Mouse (Mus musculus): ENCODE data around the gene Rpgrip1l.

DNA sequence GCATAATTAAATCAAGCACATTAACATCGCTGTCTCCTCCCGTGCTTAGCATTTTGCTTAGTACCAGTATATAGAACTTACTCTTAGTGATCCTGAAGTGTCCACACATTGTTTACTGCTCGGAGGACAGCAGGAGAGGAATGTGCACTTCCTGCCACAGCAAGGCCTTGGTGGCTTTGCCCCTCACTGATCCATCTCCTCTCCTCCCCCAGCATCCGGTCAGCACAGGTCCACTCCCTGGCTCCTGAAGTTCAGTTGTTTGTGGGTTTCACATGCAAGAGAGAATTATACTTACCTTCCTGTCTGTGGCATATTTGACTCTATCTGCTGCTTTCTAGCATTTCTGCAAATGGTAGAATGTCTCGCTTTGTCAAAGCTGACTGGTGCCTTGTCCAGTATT is 45.0 kb upstream of the Rpgrip1l start:
- no peak for TF ChIP-seq CTCF (conservative IDR thresholded peaks at IDR 0.05 in 1 of 2, IDR thresholded peaks at IDR 0.05 in 1 of 2; ENCODE audit: low read depth in 2 of 2, low read length in 2 of 2)
- no peak for TF ChIP-seq HCFC1 (IDR thresholded peaks at IDR 0.05; ENCODE audit: low read depth, low read length)

Data from CH12.LX (cell line).